Mouse (Mus musculus): ENCODE measurements around the gene 4921511C20Rik.

The 4921511C20Rik gene

GRCm38 (mm10) chrX:127393993-127394392 lies at the start of gene 4921511C20Rik:
TSS of gene 4921511C20Rik (plus strand) at chrX:127394293.
- in situ Hi-C loops (cut with MboI, MseI), result no loop called here
